Mouse (Mus musculus): ENCODE measurements around the gene Tubgcp2.

Gene Tubgcp2

GRCm38 (mm10) chr7:140047811-140048311, 11.4 kb upstream of the Tubgcp2 start:
- DNase-seq (ENCODE audit: low read depth, low spot score) = peak; percentile 35

GRCm38 (mm10) chr7:140045546-140045945, 9.1 kb upstream of the Tubgcp2 start:
- DNase-seq (ENCODE audit: low read depth, low spot score) = no peak

GRCm38 (mm10) chr7:140042728-140043127, 6.3 kb upstream of the Tubgcp2 start:
- no peak for DNase-seq (ENCODE audit: low read depth, low spot score)

GRCm38 (mm10) chr7:140037171-140037555, 694 bp upstream of the Tubgcp2 start:
- no peak for DNase-seq (ENCODE audit: low read depth, low spot score)

- no peak for DNase-seq (ENCODE audit: low read depth, low spot score)
Observed at GRCm38 (mm10) chr7:140035456-140035855, 1.0 kb downstream of the Tubgcp2 start.

- no peak for DNase-seq (ENCODE audit: low read depth, low spot score)
Observed at GRCm38 (mm10) chr7:140033386-140033785, 3.1 kb downstream of the Tubgcp2 start.

- DNase-seq (ENCODE audit: low read depth, low spot score) = no peak
Observed at GRCm38 (mm10) chr7:140032366-140032765, 4.1 kb downstream of the Tubgcp2 start.

- no peak for DNase-seq (ENCODE audit: low read depth, low spot score)
Observed at GRCm38 (mm10) chr7:140031771-140032170, 4.7 kb downstream of the Tubgcp2 start.

- DNase-seq (ENCODE audit: low read depth, low spot score) = no peak
Observed at GRCm38 (mm10) chr7:140011336-140011735, 25.1 kb downstream of the Tubgcp2 start.

GRCm38 (mm10) chr7:140007781-140008180, 28.7 kb downstream of the Tubgcp2 start:
- DNase-seq (ENCODE audit: low read depth, low spot score) = no peak

GRCm38 (mm10) chr7:140006861-140007611, 29.4 kb downstream of the Tubgcp2 start:
- no peak for DNase-seq (ENCODE audit: low read depth, low spot score)

GRCm38 (mm10) chr7:140004666-140005065, 31.8 kb downstream of the Tubgcp2 start:
- DNase-seq (ENCODE audit: low read depth, low spot score) = no peak

- DNase-seq (ENCODE audit: low read depth, low spot score) = no peak
Observed at GRCm38 (mm10) chr7:140001086-140001740, 35.3 kb downstream of the Tubgcp2 start.

- no peak for DNase-seq (ENCODE audit: low read depth, low spot score)
Observed at GRCm38 (mm10) chr7:139998691-139999350, 37.6 kb downstream of the Tubgcp2 start.

GRCm38 (mm10) chr7:139994676-139995075, 41.8 kb downstream of the Tubgcp2 start:
- peak; percentile 77 for DNase-seq (ENCODE audit: low read depth, low spot score)

- DNase-seq (ENCODE audit: low read depth, low spot score) = no peak
Observed at GRCm38 (mm10) chr7:139994202-139994601, 42.3 kb downstream of the Tubgcp2 start.

GRCm38 (mm10) chr7:139993532-139993931, 42.9 kb downstream of the Tubgcp2 start:
- DNase-seq (ENCODE audit: low read depth, low spot score) = no peak

GRCm38 (mm10) chr7:139992406-139992805, 44.1 kb downstream of the Tubgcp2 start, which contains the start of gene Adam8:
Gene Adam8, minus strand, starts transcription at chr7:139992562.
- no peak for DNase-seq (ENCODE audit: low read depth, low spot score)

- no peak for DNase-seq (ENCODE audit: low read depth, low spot score)
Observed at GRCm38 (mm10) chr7:139990864-139991394, 45.5 kb downstream of the Tubgcp2 start.

- DNase-seq (ENCODE audit: low read depth, low spot score) = no peak
Observed at GRCm38 (mm10) chr7:139988272-139988671, 48.2 kb downstream of the Tubgcp2 start.

GRCm38 (mm10) chr7:139984505-139984904, 52.0 kb downstream of the Tubgcp2 start:
- no peak for DNase-seq (ENCODE audit: low read depth, low spot score)

- no peak for DNase-seq (ENCODE audit: low read depth, low spot score)
Observed at GRCm38 (mm10) chr7:139982058-139982457, 54.4 kb downstream of the Tubgcp2 start.

Data from mesoderm, embryonic 11.5 days (tissue).